Mouse (Mus musculus) hindbrain, embryonic 12.5 days (tissue): ENCODE results near the gene Prpf3. TPM values are rescaled to one million over a fixed set of nuclear protein-coding genes. Genes with fewer than 3 reads are reported as not detected.

Experiments used
- ATAC-seq: fragments of 200-750 bp; cut with Nextera tagmentation; 2 replicates; pipeline ENCODE4 v1.8.0; 2017; ENCODE audit warnings: moderate TSS enrichment; ENCODE audit not compliant: low FRiP score
- H3K27ac ChIP-seq: fragments of 300-500 bp; sonication (generic); 2 replicates; pipeline ENCODE4 v1.5.1; 2016; ENCODE audit warnings: mild to moderate bottlenecking
- H3K27me3 ChIP-seq: fragments of 300-500 bp; sonication (generic); 2 replicates; pipeline ENCODE4 v1.6.1; 2016; ENCODE audit warnings: mild to moderate bottlenecking
- H3K36me3 ChIP-seq: fragments of 300-500 bp; sonication (generic); 2 replicates; pipeline ENCODE4 v1.6.1; 2016; ENCODE audit warnings: mild to moderate bottlenecking
- H3K4me1 ChIP-seq: fragments of 300-500 bp; sonication (generic); 2 replicates; pipeline ENCODE4 v1.6.1; 2016
- H3K4me2 ChIP-seq: fragments of 300-500 bp; sonication (generic); replicated peaks from 2 replicates; pipeline ENCODE4 v1.6.1; 2016; ENCODE audit warnings: mild to moderate bottlenecking
- H3K4me3 ChIP-seq: fragments of 300-500 bp; sonication (generic); 2 replicates; pipeline ENCODE4 v1.5.1; 2016; ENCODE audit warnings: mild to moderate bottlenecking
- H3K9ac ChIP-seq: fragments of 300-500 bp; sonication (generic); 2 replicates; pipeline ENCODE4 v1.6.1; 2016; ENCODE audit warnings: mild to moderate bottlenecking, moderate library complexity
- H3K9me3 ChIP-seq: fragments of 300-500 bp; sonication (generic); replicated peaks from 2 replicates; pipeline ENCODE4 v1.6.1; 2016; ENCODE audit warnings: mild to moderate bottlenecking
- WGBS: fragments of 180-500 bp; shearing (Covaris S2); methylation state at CpG from one replicate; pipeline ENCODE4 v1.1.7; 2016; 5-methylcytosine and 5-hydroxymethylcytosine counted together
- polyA plus RNA-seq: library from polyadenylated mRNA; unstranded; fragments of >200 nt; fragmentation: Nextera tagmentation; extraction: Ambion mirVana; gene quantifications from 2 replicates; pipeline ENCODE4 v1.2.1, GENCODE M21; 2016

Prpf3 gene
- polyA plus RNA-seq, 1 experiment from 2014 or later = 56.9 TPM

DNA sequence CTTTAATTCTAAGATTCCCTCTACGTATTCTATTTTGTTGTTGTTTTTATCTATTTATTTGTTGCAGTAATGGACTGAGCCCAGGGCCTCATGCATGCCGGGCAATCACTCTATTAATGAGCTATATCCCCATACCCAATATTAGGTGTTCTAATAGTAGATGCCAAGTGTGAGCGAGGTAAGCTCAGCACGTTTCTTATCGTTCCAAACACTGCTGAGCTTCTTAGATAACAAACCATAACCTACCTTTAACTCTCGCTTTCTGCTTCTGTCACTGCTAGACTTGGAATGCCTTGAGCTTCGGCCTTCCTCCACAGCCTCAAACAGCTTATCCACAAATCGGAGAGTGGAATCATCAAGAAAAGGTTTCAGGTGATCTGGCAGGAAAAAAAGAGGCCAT lies 4.4 kb downstream of the Prpf3 start:
- no peak overlapping the region for H3K4me2 ChIP-seq
- H3K27ac ChIP-seq = no peak overlapping the region
- WGBS = 98% methylated on average over 8 of the region's 8 CpGs
- no peaks in the 10 kb centered on the region for H3K9me3 ChIP-seq
- no peak overlapping the region for H3K9ac ChIP-seq
- H3K4me1 ChIP-seq = peaks cover 9% of the 10 kb centered on the region
- ATAC-seq = no peak
- H3K36me3 ChIP-seq = peaks cover 67% of the 10 kb centered on the region
- H3K4me3 ChIP-seq = no peak overlapping the region
- H3K27me3 ChIP-seq = no peaks in the 10 kb centered on the region

DNA sequence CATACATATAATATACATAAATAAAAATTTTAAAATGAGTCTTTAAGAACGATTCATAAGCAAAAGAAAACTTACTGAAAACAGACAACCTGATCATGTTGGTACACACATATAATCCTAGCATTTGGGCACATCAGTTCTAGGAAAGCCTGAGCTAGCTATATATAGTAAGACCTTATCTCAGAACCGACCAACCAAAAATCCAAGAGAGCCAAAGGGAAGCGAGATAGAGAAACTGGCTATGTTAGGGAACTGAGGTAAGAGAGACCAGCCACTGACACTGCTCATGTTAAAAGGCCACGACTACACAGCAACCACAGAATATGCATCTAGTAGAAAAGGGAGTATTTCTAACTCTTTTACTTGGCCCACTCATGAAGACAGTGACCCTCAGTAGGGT lies 5.1 kb downstream of the Prpf3 start:
- Histone ChIP-seq H3K36me3 (peaks cover 73% of the 10 kb centered on the region), H3K4me3 (no peak overlapping the region), H3K9ac (no peak overlapping the region), H3K27ac (no peak overlapping the region), H3K4me2 (no peak overlapping the region), H3K9me3 (no peaks in the 10 kb centered on the region), H3K27me3 (no peaks in the 10 kb centered on the region), H3K4me1 (peaks cover 5% of the 10 kb centered on the region)
- ATAC-seq = no peak
- 89% methylated on average over 4 of the region's 4 CpGs for WGBS

- no peak for ATAC-seq
- no peak overlapping the region for H3K9ac ChIP-seq
- H3K36me3 ChIP-seq = peaks cover 82% of the 10 kb centered on the region
- no peaks in the 10 kb centered on the region for H3K4me1 ChIP-seq
- no peak overlapping the region for H3K27ac ChIP-seq
- WGBS = 93% methylated on average over 3 of the region's 3 CpGs
- no peak overlapping the region for H3K4me3 ChIP-seq
- H3K27me3 ChIP-seq = no peaks in the 10 kb centered on the region
- no peaks in the 10 kb centered on the region for H3K9me3 ChIP-seq
- H3K4me2 ChIP-seq = no peak overlapping the region
Observed at GRCm38 (mm10) chr3:95842503-95843214, 13.0 kb downstream of the Prpf3 start.

- 93% methylated on average over 2 of the region's 2 CpGs for WGBS
- ATAC-seq = no peak
- H3K4me3 ChIP-seq = no peak overlapping the region
- no peak overlapping the region for H3K9ac ChIP-seq
- H3K9me3 ChIP-seq = no peaks in the 10 kb centered on the region
- peaks cover 75% of the 10 kb centered on the region for H3K36me3 ChIP-seq
- no peak overlapping the region for H3K4me2 ChIP-seq
- H3K4me1 ChIP-seq = no peaks in the 10 kb centered on the region
- H3K27me3 ChIP-seq = no peaks in the 10 kb centered on the region
- no peak overlapping the region for H3K27ac ChIP-seq
Observed at GRCm38 (mm10) chr3:95839250-95839649, 16.4 kb downstream of the Prpf3 start.

DNA sequence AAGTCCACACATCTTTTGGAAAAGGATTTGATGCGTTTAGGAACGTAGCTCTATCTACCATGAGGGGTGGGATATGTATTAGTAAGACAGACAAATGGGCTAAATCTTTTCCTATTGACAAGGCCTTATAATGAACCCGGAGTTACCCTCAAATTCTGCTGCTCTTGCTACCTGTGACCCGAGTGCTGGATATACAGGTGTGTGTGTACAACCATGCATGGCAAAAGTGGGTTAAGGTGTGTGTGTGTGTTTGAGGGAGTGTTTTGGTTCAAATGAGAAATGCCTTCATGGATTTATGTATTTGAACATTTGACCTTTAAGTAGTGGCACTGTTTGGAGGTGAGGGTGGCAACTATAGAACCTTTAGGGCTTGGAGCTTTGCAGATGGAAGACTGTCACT lies 26.6 kb downstream of the Prpf3 start:
- Histone ChIP-seq H3K27ac (no peak overlapping the region), H3K36me3 (peaks cover 61% of the 10 kb centered on the region), H3K9ac (no peak overlapping the region), H3K27me3 (no peaks in the 10 kb centered on the region), H3K4me3 (no peak overlapping the region), H3K9me3 (no peaks in the 10 kb centered on the region), H3K4me1 (no peaks in the 10 kb centered on the region), H3K4me2 (no peak overlapping the region)
- ATAC-seq = no peak
- 94% methylated on average over 4 of the region's 4 CpGs for WGBS

DNA sequence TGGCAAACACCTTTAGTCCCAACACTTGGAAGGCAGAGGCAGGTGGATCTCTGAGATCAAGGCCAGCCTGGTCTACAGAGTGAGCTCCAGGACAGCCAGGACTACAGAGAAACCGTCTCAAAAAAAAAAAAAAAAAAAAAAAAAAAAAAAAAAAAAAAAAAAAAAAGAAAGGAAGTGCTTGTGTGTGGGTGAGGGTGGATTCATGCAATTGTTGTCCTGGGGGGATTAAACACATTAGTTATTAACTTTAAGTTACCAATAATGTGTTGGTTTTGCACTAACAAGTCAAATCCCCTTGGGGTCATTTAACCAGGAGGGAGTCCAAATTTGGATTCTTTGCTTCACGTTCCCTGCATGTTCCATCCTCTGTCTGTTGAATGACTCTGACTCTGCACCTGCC lies 29.4 kb downstream of the Prpf3 start:
- Histone ChIP-seq H3K9me3 (no peaks in the 10 kb centered on the region), H3K9ac (no peak overlapping the region), H3K4me1 (no peaks in the 10 kb centered on the region), H3K4me2 (no peak overlapping the region), H3K27me3 (no peaks in the 10 kb centered on the region), H3K36me3 (peaks cover 37% of the 10 kb centered on the region), H3K27ac (no peak overlapping the region), H3K4me3 (no peak overlapping the region)
- no peak for ATAC-seq
- 71% methylated on average over 2 of the region's 2 CpGs for WGBS

DNA sequence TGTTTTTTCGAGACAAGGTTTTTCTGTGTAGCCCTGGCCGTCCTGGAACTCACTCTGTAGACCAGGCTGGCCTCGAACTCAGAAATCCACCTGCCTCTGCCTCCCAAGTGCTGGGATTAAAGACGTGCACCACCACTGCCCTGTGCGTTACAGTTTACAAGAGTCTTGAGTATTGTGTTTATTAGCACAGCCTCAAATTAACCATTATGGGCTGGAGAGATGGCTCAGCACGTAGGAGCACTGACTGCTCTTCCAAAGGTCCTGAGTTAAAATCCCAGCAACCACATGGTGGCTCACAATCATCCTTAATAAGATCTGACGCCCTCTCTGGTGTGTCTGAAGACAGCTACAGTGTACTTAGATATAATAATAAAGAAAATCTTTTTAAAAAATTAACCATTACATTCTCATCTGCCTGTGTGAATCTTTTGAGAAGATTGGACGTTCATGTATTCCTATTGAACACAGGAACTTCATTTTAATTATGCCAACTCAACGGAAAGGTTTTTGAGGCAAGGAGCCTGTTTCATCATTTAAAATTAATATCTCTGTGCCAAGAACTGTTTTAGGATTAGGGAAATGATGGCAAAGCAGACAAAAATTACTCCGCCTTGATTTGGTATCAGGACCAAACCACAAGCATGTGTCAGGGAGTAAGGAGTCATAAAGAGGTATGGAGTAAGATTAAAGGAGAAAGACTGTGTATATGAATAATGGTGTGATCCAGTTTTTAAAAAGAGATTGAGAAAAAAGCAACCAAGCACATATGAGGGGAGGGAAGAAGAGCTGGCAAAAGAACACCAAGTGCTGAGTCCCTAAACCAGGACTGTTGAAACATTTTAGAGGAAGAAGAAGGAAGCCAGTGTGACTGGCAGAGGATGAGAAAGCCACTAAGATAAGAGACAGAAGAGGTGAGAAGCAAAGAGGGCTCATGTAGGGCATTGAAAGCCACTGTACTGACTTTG lies 35.4 kb downstream of the Prpf3 start:
- Histone ChIP-seq H3K27me3 (no peaks in the 10 kb centered on the region), H3K36me3 (no peaks in the 10 kb centered on the region), H3K4me2 (peak overlapping the region; percentile 58), H3K4me3 (peak overlapping the region; percentile 79), H3K9ac (peak overlapping the region; percentile 76), H3K4me1 (peaks cover 26% of the 10 kb centered on the region), H3K9me3 (no peaks in the 10 kb centered on the region), H3K27ac (peak overlapping the region; percentile 100)
- 47% methylated on average over 10 of the region's 10 CpGs for WGBS
- ATAC-seq = 0 out of 2 replicates have a peak, but pooled peaks have one; percentile 5

DNA sequence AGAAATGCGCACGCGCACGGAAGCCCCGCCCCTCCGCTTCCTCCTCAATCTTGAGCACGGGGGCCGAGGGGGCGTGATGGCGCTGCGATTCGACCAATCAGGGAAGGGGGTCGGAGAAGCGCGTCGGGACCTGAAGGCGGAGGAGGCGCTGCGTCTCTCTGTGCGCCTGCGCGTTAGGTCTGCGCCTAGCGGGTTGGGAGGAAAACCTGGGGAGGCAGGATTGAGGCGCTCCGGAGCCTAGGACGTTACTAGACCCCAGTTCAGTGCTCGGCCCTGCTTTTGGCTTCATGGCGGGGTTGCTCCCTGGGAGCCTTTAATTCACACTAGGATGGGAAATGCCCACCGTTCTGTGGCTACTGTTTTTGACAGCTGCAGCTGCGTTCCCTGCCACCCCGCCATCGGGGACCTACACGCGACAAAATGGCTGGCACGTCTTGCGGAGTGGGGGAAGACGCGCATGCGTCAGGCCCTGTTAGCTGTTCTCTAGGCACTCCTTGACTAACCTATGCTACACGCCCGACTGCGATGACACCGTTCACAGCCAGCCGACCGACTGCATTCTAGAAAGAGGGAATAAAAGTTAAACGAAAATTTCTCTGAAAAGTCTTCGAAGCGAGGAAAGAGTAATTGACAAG lies 36.2 kb downstream of the Prpf3 start:
- H3K27me3 ChIP-seq = no peaks in the 10 kb centered on the region
- no peaks in the 10 kb centered on the region for H3K36me3 ChIP-seq
- peak overlapping the region; percentile 58 for H3K4me2 ChIP-seq
- H3K4me3 ChIP-seq = peak overlapping the region; percentile 79
- peak; percentile 97 for ATAC-seq
- H3K9ac ChIP-seq = peak overlapping the region; percentile 76
- peak overlapping the region; percentile 100 for H3K27ac ChIP-seq
- H3K9me3 ChIP-seq = no peaks in the 10 kb centered on the region
- under 1% methylated on average over 48 of the region's 49 CpGs for WGBS
- H3K4me1 ChIP-seq = peaks cover 27% of the 10 kb centered on the region

- Histone ChIP-seq H3K9me3 (no peaks in the 10 kb centered on the region), H3K4me3 (peak within 1 kb of the TSS; percentile 79), H3K27ac (peak within 1 kb of the TSS; percentile 100), H3K4me1 (peaks cover 27% of the 10 kb centered on the region), H3K4me2 (peak within 1 kb of the TSS; percentile 71), H3K36me3 (no peaks in the 10 kb centered on the region), H3K9ac (peak within 1 kb of the TSS; percentile 95), H3K27me3 (no peaks in the 10 kb centered on the region)
- ATAC-seq = peak; percentile 72
- WGBS = under 1% methylated on average over 60 of the region's 60 CpGs
Observed at GRCm38 (mm10) chr3:95818571-95819288, 37.0 kb downstream of the Prpf3 start, which contains the start of gene Rprd2. TSS of gene Rprd2 (minus strand) at chr3:95818863.

DNA sequence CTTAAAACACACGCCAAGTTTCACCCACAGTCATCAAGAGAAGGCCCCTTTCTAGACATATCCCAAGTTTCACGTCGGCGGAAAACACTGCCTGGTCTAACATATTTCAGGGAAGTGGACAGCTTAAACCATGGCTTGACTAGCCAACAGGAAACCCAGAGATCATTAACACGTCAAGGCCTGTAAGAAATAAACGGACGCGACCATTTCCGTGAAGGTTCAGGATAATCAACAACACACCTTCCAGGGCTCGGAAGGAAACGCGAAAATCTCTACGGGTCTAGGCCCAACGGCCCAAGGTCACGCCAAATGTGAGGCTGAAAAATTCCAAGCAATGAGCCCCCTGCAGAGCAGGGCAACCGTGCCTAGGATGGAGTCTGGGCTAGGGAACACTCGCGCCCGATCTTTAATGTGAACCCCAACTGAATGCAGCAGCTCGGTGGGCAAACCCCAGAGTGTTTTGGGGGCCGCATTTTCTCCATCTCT lies 37.6 kb downstream of the Prpf3 start:
- 0% methylated on average over 21 of the region's 21 CpGs for WGBS
- Histone ChIP-seq H3K4me2 (peak overlapping the region; percentile 71), H3K36me3 (no peaks in the 10 kb centered on the region), H3K27me3 (no peaks in the 10 kb centered on the region), H3K9ac (peak overlapping the region; percentile 95), H3K27ac (peak overlapping the region; percentile 100), H3K4me1 (peaks cover 27% of the 10 kb centered on the region), H3K4me3 (peak overlapping the region; percentile 79), H3K9me3 (no peaks in the 10 kb centered on the region)
- ATAC-seq = peak; percentile 8

GRCm38 (mm10) chr3:95816681-95817080 lies 39.0 kb downstream of the Prpf3 start:
- peaks cover 27% of the 10 kb centered on the region for H3K4me1 ChIP-seq
- H3K4me3 ChIP-seq = 0 out of 2 replicates have a peak overlapping the region, but pooled peaks have one; percentile 9
- no peak overlapping the region for H3K9ac ChIP-seq
- H3K4me2 ChIP-seq = peak overlapping the region; percentile 71
- H3K36me3 ChIP-seq = no peaks in the 10 kb centered on the region
- H3K27ac ChIP-seq = no peak overlapping the region
- no peaks in the 10 kb centered on the region for H3K9me3 ChIP-seq
- 89% methylated on average over 3 of the region's 3 CpGs for WGBS
- no peak for ATAC-seq
- H3K27me3 ChIP-seq = no peaks in the 10 kb centered on the region
